Mouse (Mus musculus) heart, embryonic 15.5 days (tissue): ENCODE measurements around the gene Ldhal6b. TPM values are rescaled to one million over a fixed set of nuclear protein-coding genes. Genes with fewer than 3 reads are reported as not detected.
"Not testable (repeated sequence)": the region's sequence is repeated elsewhere in the genome, so short reads cannot be mapped to it uniquely, and the experiment has no call there.

Source experiments
- ATAC-seq: fragments of 200-750 bp; cut with Nextera tagmentation; replicated peaks from 2 replicates; pipeline ENCODE4 v1.8.0; 2017; ENCODE audit warnings: low read depth, moderate TSS enrichment; ENCODE audit not compliant: insufficient number of reproducible peaks, insufficient read depth, low FRiP score
- H3K27ac ChIP-seq: fragments of 300-500 bp; sonication (generic); 2 replicates; pipeline ENCODE4 v1.5.1; 2015; ENCODE audit warnings: mild to moderate bottlenecking, inconsistent platforms
- H3K27me3 ChIP-seq: fragments of 300-500 bp; sonication (generic); 2 replicates; pipeline ENCODE4 v1.6.1; 2015; ENCODE audit warnings: inconsistent platforms
- H3K36me3 ChIP-seq: fragments of 300-500 bp; sonication (generic); 2 replicates; pipeline ENCODE4 v1.6.1; 2015; ENCODE audit warnings: mild to moderate bottlenecking, inconsistent platforms
- H3K4me1 ChIP-seq: fragments of 300-500 bp; sonication (generic); replicated peaks from 2 replicates; pipeline ENCODE4 v1.6.1; 2015; ENCODE audit warnings: inconsistent platforms
- H3K4me2 ChIP-seq: fragments of 300-500 bp; sonication (generic); 2 replicates; pipeline ENCODE4 v1.6.1; 2015; ENCODE audit warnings: inconsistent platforms, mild to moderate bottlenecking, moderate library complexity
- H3K4me3 ChIP-seq: fragments of 300-500 bp; sonication (generic); 2 replicates; pipeline ENCODE4 v1.5.1; 2015; ENCODE audit warnings: mild to moderate bottlenecking, inconsistent platforms
- H3K9ac ChIP-seq: fragments of 300-500 bp; sonication (generic); 2 replicates; pipeline ENCODE4 v1.6.1; 2015; ENCODE audit warnings: mild to moderate bottlenecking, inconsistent platforms
- H3K9me3 ChIP-seq: fragments of 300-500 bp; sonication (generic); replicated peaks from 2 replicates; pipeline ENCODE4 v1.6.1; 2016; ENCODE audit warnings: inconsistent platforms
- WGBS: fragments of 180-500 bp; shearing (Covaris S2); methylation state at CpG from one replicate; pipeline ENCODE4 v1.1.7; 2015; ENCODE audit warnings: mixed read lengths; 5-methylcytosine and 5-hydroxymethylcytosine counted together
- polyA plus RNA-seq: library from polyadenylated mRNA; unstranded; fragments of >200 nt; fragmentation: Nextera tagmentation; extraction: Ambion mirVana; gene quantifications from 2 replicates; pipeline ENCODE4 v1.2.1, GENCODE M21; 2015

Ldhal6b gene
- not detected in 2 replicates for polyA plus RNA-seq

- no peak within 1 kb of the TSS for H3K27ac ChIP-seq
- H3K27me3 ChIP-seq = no peaks in the 10 kb centered on the region
- H3K9ac ChIP-seq = no peak within 1 kb of the TSS
- H3K4me2 ChIP-seq = no peak within 1 kb of the TSS
- peaks cover 6% of the 10 kb centered on the region for H3K36me3 ChIP-seq
- peaks cover 11% of the 10 kb centered on the region for H3K4me1 ChIP-seq
- 97% methylated on average over 11 of the region's 11 CpGs for WGBS
- H3K9me3 ChIP-seq = no peaks in the 10 kb centered on the region
- H3K4me3 ChIP-seq = no peak within 1 kb of the TSS
- no peak for ATAC-seq
These were observed at the start of gene Ldhal6b for GRCm38 (mm10) chr17:5418545-5418944. Ldhal6b (minus strand) TSS chr17:5418767.

- Histone ChIP-seq H3K36me3 (no peaks in the 10 kb centered on the region), H3K27ac (no peak overlapping the region), H3K4me3 (no peak overlapping the region), H3K9ac (no peak overlapping the region), H3K9me3 (no peaks in the 10 kb centered on the region), H3K27me3 (no peaks in the 10 kb centered on the region), H3K4me1 (no peaks in the 10 kb centered on the region), H3K4me2 (no peak overlapping the region)
- no peak for ATAC-seq
- 43% methylated on average over 4 of the region's 4 CpGs for WGBS
These were observed 48.6 kb upstream of the Ldhal6b start for GRCm38 (mm10) chr17:5467177-5467576.

GRCm38 (mm10) chr17:5466736-5467135 lies 48.2 kb upstream of the Ldhal6b start:
- no peak overlapping the region for H3K4me3 ChIP-seq
- 81% methylated on average over 8 of the region's 8 CpGs for WGBS
- H3K4me1 ChIP-seq = no peaks in the 10 kb centered on the region
- no peak for ATAC-seq
- H3K4me2 ChIP-seq = no peak overlapping the region
- no peaks in the 10 kb centered on the region for H3K27me3 ChIP-seq
- H3K36me3 ChIP-seq = no peaks in the 10 kb centered on the region
- H3K9me3 ChIP-seq = no peaks in the 10 kb centered on the region
- H3K9ac ChIP-seq = no peak overlapping the region
- H3K27ac ChIP-seq = no peak overlapping the region

GRCm38 (mm10) chr17:5463912-5464311 lies 45.3 kb upstream of the Ldhal6b start:
- Histone ChIP-seq H3K27me3 (no peaks in the 10 kb centered on the region), H3K27ac (no peak overlapping the region), H3K4me2 (no peak overlapping the region), H3K9ac (no peak overlapping the region), H3K4me1 (no peaks in the 10 kb centered on the region), H3K9me3 (no peaks in the 10 kb centered on the region), H3K4me3 (no peak overlapping the region), H3K36me3 (no peaks in the 10 kb centered on the region)
- WGBS = 87% methylated on average over 2 of the region's 2 CpGs
- ATAC-seq = no peak

DNA sequence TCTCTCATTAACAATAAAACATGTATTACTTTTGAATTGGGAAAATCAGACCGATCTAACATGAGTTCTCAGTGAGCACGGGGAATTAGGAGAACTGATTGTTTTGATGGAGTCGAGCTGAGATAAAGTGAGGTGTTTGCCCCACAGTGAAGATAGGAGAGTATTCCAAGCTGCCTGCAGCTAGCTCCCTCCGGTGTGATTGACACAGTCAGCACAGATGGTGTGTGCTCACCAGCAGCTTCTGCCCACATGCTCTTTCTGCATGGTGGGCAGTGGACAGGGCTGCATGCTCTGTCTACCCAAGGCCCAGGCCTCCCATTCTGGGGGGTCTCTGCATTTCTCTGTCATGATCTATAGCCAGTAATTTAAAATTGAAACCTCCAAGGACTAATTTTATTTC lies 35.1 kb upstream of the Ldhal6b start:
- 55% methylated on average over 4 of the region's 4 CpGs for WGBS
- no peak overlapping the region for H3K4me3 ChIP-seq
- H3K4me1 ChIP-seq = no peaks in the 10 kb centered on the region

DNA sequence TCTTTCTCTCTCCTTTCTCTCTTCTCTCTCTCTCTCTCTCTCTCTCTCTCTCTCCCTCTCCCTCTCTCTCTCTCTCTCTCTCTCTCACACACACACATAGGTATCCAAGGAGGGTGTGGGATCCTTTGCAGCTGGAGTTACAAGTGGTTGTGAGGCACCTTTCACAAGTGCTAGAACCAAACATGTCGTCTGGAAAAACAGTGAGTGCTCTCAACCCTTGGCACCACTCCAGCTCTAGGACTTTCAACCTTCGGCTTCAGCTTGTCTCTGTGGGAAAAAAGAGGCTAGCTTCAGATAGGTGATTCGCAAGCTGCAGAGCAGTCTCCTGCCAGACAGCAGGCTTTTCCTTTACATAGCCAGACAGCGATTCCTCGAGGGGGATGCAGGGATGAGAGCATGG lies 25.2 kb upstream of the Ldhal6b start:
- Histone ChIP-seq H3K9ac (no peak overlapping the region), H3K27me3 (peaks cover 7% of the 10 kb centered on the region; the same call in 1 of the 2 replicates), H3K4me1 (peaks cover 14% of the 10 kb centered on the region), H3K4me2 (0 out of 2 replicates have a peak overlapping the region, but pooled peaks have one; percentile 10), H3K4me3 (no peak overlapping the region), H3K9me3 (no peaks in the 10 kb centered on the region), H3K36me3 (no peaks in the 10 kb centered on the region), H3K27ac (no peak overlapping the region)
- WGBS = 28% methylated on average over 5 of the region's 5 CpGs
- no peak for ATAC-seq

More for the DNA sequence above, 35.1 kb upstream of the Ldhal6b start:
- H3K27ac ChIP-seq = no peak overlapping the region
- H3K36me3 ChIP-seq = no peaks in the 10 kb centered on the region
- no peak overlapping the region for H3K4me2 ChIP-seq
- H3K9me3 ChIP-seq = no peaks in the 10 kb centered on the region
- H3K9ac ChIP-seq = no peak overlapping the region
- no peak for ATAC-seq
- H3K27me3 ChIP-seq = no peaks in the 10 kb centered on the region; the same call in none of the 2 replicates

DNA sequence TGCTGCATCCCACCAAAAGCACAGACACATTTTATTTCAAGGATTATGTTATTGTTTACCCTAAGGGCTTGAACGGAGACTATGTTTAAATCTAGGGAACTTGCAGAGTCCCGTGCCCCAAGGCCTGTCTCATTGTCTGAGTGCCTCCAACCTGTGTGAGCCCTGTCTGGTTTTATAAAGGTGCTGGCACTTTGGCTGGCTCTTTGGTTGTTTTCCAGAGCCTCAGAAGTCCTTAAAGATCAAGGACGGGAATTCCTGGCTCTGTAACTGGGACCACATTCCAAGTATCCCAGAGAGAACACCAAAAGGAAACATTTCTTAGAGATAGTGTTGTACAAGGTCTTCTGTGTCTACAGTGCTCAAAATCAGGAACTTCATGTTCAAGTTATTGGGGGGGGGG lies 24.7 kb upstream of the Ldhal6b start:
- Histone ChIP-seq H3K9me3 (no peaks in the 10 kb centered on the region), H3K36me3 (no peaks in the 10 kb centered on the region), H3K9ac (no peak overlapping the region), H3K4me1 (peaks cover 16% of the 10 kb centered on the region), H3K4me2 (no peak overlapping the region), H3K27me3 (peaks cover 7% of the 10 kb centered on the region; the same call in 1 of the 2 replicates), H3K27ac (no peak overlapping the region), H3K4me3 (no peak overlapping the region)
- WGBS = 58% methylated on average over 3 of the region's 3 CpGs
- no peak for ATAC-seq

DNA sequence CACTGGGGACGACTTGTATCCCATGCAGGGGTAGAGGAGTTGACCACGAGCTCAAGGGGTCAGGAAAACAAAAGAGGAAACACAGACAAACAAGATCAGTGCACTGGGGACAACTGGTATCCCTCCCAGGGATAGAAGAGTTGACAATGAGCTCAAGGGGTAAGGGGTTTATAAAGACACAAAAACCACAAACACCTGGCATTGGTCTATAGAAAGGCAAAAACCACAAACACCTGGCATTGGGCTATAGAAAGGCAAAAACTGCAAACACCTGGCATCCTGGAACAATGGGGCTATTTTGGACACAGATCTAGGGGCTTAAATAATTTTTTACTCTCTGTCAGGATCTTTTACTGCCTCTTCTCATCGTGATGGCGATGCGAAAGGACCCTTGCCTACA lies 23.8 kb upstream of the Ldhal6b start:
- H3K4me3 ChIP-seq, H3K27me3 ChIP-seq, H3K4me2 ChIP-seq, H3K27ac ChIP-seq, H3K36me3 ChIP-seq, ATAC-seq, H3K9ac ChIP-seq, H3K9me3 ChIP-seq: not testable (repeated sequence)
- H3K4me1 ChIP-seq = peaks cover 16% of the 10 kb centered on the region
- 68% methylated on average over 5 of the region's 5 CpGs for WGBS

GRCm38 (mm10) chr17:5440159-5440971 lies 21.8 kb upstream of the Ldhal6b start, which contains the start of gene Tmem242:
Tmem242 (minus strand) TSS chr17:5440259.
- no peaks in the 10 kb centered on the region; the same call in 1 of the 2 replicates for H3K36me3 ChIP-seq
- H3K27ac ChIP-seq = peak within 1 kb of the TSS; percentile 73
- peaks cover 3% of the 10 kb centered on the region; the same call in 1 of the 2 replicates for H3K27me3 ChIP-seq
- peak within 1 kb of the TSS; percentile 61 for H3K4me3 ChIP-seq
- under 1% methylated on average over 27 of the region's 27 CpGs for WGBS
- peak; percentile 83 for ATAC-seq
- H3K9me3 ChIP-seq = no peaks in the 10 kb centered on the region
- peak within 1 kb of the TSS; percentile 68 for H3K9ac ChIP-seq
- peak within 1 kb of the TSS; percentile 66 for H3K4me2 ChIP-seq
- H3K4me1 ChIP-seq = peaks cover 16% of the 10 kb centered on the region

DNA sequence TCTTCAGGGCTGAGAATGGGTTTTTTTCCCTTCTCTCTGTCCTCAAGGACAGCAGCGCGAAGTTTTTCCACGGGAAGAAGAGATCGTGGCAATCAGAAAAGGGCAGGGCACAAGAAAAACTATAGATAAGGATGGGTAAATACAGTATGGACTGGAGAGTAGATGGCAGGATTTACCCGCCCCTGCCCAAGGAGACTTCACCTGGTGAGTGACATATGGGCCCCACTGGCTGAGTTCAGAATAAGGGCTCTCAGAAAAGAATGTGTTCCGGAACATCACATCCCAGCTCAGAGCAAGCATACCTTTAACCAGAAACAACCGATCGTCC lies 21.2 kb upstream of the Ldhal6b start:
- peaks cover 2% of the 10 kb centered on the region; the same call in 1 of the 2 replicates for H3K36me3 ChIP-seq
- peaks cover 3% of the 10 kb centered on the region; the same call in 1 of the 2 replicates for H3K27me3 ChIP-seq
- ATAC-seq = peak; percentile 30
- H3K27ac ChIP-seq = peak overlapping the region; percentile 16; the same call in 1 of the 2 replicates
- H3K9me3 ChIP-seq = no peaks in the 10 kb centered on the region
- H3K4me3 ChIP-seq = peak overlapping the region; percentile 61
- WGBS = 2% methylated on average over 8 of the region's 8 CpGs
- H3K4me2 ChIP-seq = peak overlapping the region; percentile 66
- H3K9ac ChIP-seq = peak overlapping the region; percentile 68
- H3K4me1 ChIP-seq = peaks cover 16% of the 10 kb centered on the region

- peak; percentile 42; the same call in 1 of the 2 replicates for ATAC-seq
- 80% methylated on average over 9 of the region's 9 CpGs for whole genome bisulfite sequencing
These were observed 11.2 kb upstream of the Ldhal6b start for GRCm38 (mm10) chr17:5429772-5430133.

More at GRCm38 (mm10) chr17:5429772-5430133, 11.2 kb upstream of the Ldhal6b start:
- peaks cover 8% of the 10 kb centered on the region; the same call in 1 of the 2 replicates for H3K4me1 ChIP-seq
- H3K9ac ChIP-seq = no peak overlapping the region
- peaks cover 22% of the 10 kb centered on the region; the same call in 1 of the 2 replicates for H3K36me3 ChIP-seq
- no peak overlapping the region for H3K4me3 ChIP-seq
- no peaks in the 10 kb centered on the region for H3K27me3 ChIP-seq
- no peaks in the 10 kb centered on the region for H3K9me3 ChIP-seq
- no peak overlapping the region for H3K4me2 ChIP-seq
- no peak overlapping the region for H3K27ac ChIP-seq
